Mouse (Mus musculus) kidney, postnatal 0 days (tissue): ENCODE measurements at regions not wholly inside any gene's neighbourhood (a gene's known extent, or its start where the extent isn't known, plus 50 kb on each side); places are given as distances from the start of the nearest gene placed in this dataset.
A peak's percentile ranks its signal among the peaks of the same experiment; 100 is the strongest.

Source experiments
- ATAC-seq: fragments of 200-750 bp; cut with Nextera tagmentation; replicated peaks from 2 replicates; pipeline ENCODE4 v1.8.0; 2017; ENCODE audit warnings: low read depth, moderate number of reproducible peaks, moderate TSS enrichment, moderate library complexity; ENCODE audit not compliant: low FRiP score
- DNase-seq: peaks from one replicate; pipeline ENCODE4 v3.0.0-alpha.2; 2016; ENCODE audit warnings: low spot score
- H3K27ac ChIP-seq: fragments of 300-500 bp; sonication (generic); 2 replicates; pipeline ENCODE4 v1.5.1; 2014; ENCODE audit warnings: mild to moderate bottlenecking
- H3K27me3 ChIP-seq: fragments of 300-500 bp; sonication (generic); 2 replicates; pipeline ENCODE4 v1.6.1; 2014; ENCODE audit warnings: low read length, mixed read lengths; ENCODE audit not compliant: insufficient read depth
- H3K36me3 ChIP-seq: fragments of 300-500 bp; sonication (generic); 2 replicates; pipeline ENCODE4 v1.6.1; 2014; ENCODE audit warnings: low read length, mixed read lengths; ENCODE audit not compliant: insufficient read depth
- H3K4me1 ChIP-seq: fragments of 300-500 bp; sonication (generic); replicated peaks from 2 replicates; pipeline ENCODE4 v1.6.1; 2014; ENCODE audit warnings: antibody characterized with exemption, low read length, mixed read lengths; ENCODE audit not compliant: insufficient read depth
- H3K4me2 ChIP-seq: fragments of 300-500 bp; sonication (generic); 2 replicates; pipeline ENCODE4 v1.6.1; 2014; ENCODE audit warnings: mild to moderate bottlenecking, low read length, moderate library complexity, mixed read lengths
- H3K4me3 ChIP-seq: fragments of 300-500 bp; sonication (generic); replicated peaks from 2 replicates; pipeline ENCODE4 v1.5.1; 2014; ENCODE audit warnings: low read depth, low read length
- H3K9ac ChIP-seq: fragments of 300-500 bp; sonication (generic); 2 replicates; pipeline ENCODE4 v1.6.1; 2014; ENCODE audit warnings: low read depth, low read length
- H3K9me3 ChIP-seq: fragments of 300-500 bp; sonication (generic); replicated peaks from 2 replicates; pipeline ENCODE4 v1.6.1; 2016; ENCODE audit warnings: low read length, inconsistent platforms, mixed read lengths
- CTCF ChIP-seq: IDR thresholded peaks from 2 replicates; pipeline ENCODE4 v1.5.1; 2016; ENCODE audit warnings: antibody characterized with exemption, low read depth, mild to moderate bottlenecking, moderate library complexity
- WGBS: fragments of 180-500 bp; shearing (Covaris S2); extraction: QIAGEN DNeasy Blood & Tissue Kit; methylation state at CpG from one replicate; pipeline ENCODE4 v1.1.7; 2014; 5-methylcytosine and 5-hydroxymethylcytosine counted together

GRCm38 (mm10) chr2:103873381-103873780 is 75.9 kb upstream of the Caprin1 start:
- no peak for TF ChIP-seq CTCF
- H3K36me3 ChIP-seq, result no peaks in the 10 kb centered on the region
- H3K27ac ChIP-seq, result no peak overlapping the region
- no peak overlapping the region for H3K4me3 ChIP-seq
- H3K9me3 ChIP-seq, result no peaks in the 10 kb centered on the region
- WGBS, result 88% methylated on average over 6 of the region's 6 CpGs
- DNase-seq (no peak), ATAC-seq (no peak)
- H3K4me2 ChIP-seq, result no peak overlapping the region
- no peak overlapping the region for H3K9ac ChIP-seq
- no peaks in the 10 kb centered on the region for H3K27me3 ChIP-seq
- no peaks in the 10 kb centered on the region for H3K4me1 ChIP-seq

DNA sequence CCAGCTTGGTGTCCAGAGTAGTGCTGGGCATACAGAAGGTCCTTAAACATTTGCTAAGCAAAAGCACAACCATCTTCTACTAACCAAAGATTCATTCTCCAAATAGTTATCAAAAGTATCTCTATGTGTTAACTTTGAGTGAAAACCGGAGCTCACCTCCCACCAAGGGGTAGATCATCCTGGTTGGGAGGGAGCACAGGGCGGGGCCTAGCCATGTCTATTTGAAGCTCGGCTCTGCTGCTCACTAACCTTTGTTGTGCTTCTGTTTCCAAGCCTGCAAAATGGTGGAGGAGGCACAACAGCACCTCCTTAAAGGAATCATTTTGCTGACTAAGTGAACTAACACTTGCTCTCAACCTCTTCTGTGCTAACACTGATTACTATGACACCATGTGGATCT is 77.0 kb upstream of the Caprin1 start:
- H3K27ac ChIP-seq, result no peak overlapping the region
- no peaks in the 10 kb centered on the region for H3K4me1 ChIP-seq
- no peak overlapping the region for H3K9ac ChIP-seq
- no peaks in the 10 kb centered on the region for H3K9me3 ChIP-seq
- 54% methylated on average over 3 of the region's 3 CpGs for whole genome bisulfite sequencing
- no peak for ATAC-seq
- no peaks in the 10 kb centered on the region for H3K36me3 ChIP-seq
- no peaks in the 10 kb centered on the region for H3K27me3 ChIP-seq
- H3K4me2 ChIP-seq, result no peak overlapping the region
- no peak overlapping the region for H3K4me3 ChIP-seq
- DNase-seq, result no peak
- TF ChIP-seq CTCF, result no peak

GRCm38 (mm10) chr2:103875754-103876153 is 78.3 kb upstream of the Caprin1 start:
- H3K4me2 ChIP-seq, result no peak overlapping the region
- no peaks in the 10 kb centered on the region for H3K27me3 ChIP-seq
- no peaks in the 10 kb centered on the region for H3K36me3 ChIP-seq
- H3K27ac ChIP-seq, result no peak overlapping the region
- H3K4me1 ChIP-seq, result no peaks in the 10 kb centered on the region
- WGBS, result 86% methylated on average over 8 of the region's 8 CpGs
- no peaks in the 10 kb centered on the region for H3K9me3 ChIP-seq
- H3K9ac ChIP-seq, result no peak overlapping the region
- DNase-seq (no peak), ATAC-seq (no peak)
- no peak for TF ChIP-seq CTCF
- H3K4me3 ChIP-seq, result no peak overlapping the region

GRCm38 (mm10) chr2:103876236-103876635 is 78.8 kb upstream of the Caprin1 start:
- TF ChIP-seq CTCF, result no peak
- no peak overlapping the region for H3K27ac ChIP-seq
- no peaks in the 10 kb centered on the region for H3K36me3 ChIP-seq
- H3K4me3 ChIP-seq, result no peak overlapping the region
- ATAC-seq (no peak), DNase-seq (no peak)
- 88% methylated on average over 2 of the region's 2 CpGs for WGBS
- no peak overlapping the region for H3K9ac ChIP-seq
- H3K4me1 ChIP-seq, result peaks cover 3% of the 10 kb centered on the region; the same call in 1 of the 2 replicates
- H3K27me3 ChIP-seq, result no peaks in the 10 kb centered on the region
- no peak overlapping the region for H3K4me2 ChIP-seq
- no peaks in the 10 kb centered on the region for H3K9me3 ChIP-seq

DNA sequence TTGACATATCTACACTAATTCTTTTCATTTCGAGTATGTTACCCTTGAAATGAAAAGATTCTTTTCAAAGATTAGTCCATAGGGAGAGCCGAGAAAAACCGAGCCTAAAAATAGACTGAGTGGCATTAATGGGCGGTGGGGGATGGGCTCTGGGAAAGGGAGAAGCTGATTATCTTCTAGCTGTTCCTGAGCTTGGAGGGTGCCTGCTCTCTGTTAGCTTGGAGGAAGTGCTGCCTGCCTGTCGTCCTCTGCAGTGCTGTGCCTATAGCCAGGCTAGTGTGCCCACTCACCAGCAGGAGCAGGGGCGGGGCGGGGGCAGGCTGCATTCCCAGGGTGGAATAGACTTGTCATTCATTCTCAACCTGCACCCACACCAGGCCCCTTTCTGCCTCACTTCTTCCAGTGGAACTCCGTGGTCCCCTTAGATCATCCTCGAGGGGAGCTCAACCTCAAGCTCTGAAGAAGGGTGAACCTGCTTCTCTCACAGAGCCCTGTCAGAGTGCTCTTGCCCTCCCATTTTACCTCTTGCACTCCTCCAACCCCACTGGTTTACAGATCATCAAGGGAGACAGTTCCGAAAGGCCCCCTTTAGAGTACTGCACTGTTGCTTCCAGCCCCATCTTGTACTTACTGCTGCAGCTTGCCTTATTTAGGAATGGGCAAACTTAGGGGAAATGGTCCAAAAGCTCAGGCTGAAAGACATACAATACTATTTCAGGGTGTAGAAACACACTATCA is 76.6 kb upstream of the Lmo2 start:
- no peaks in the 10 kb centered on the region for H3K9me3 ChIP-seq
- no peak overlapping the region for H3K4me2 ChIP-seq
- 29% methylated on average over 10 of the region's 10 CpGs for WGBS
- no peaks in the 10 kb centered on the region for H3K36me3 ChIP-seq
- no peak overlapping the region for H3K27ac ChIP-seq
- DNase-seq (no peak), ATAC-seq (no peak)
- TF ChIP-seq CTCF, result no peak
- H3K27me3 ChIP-seq, result no peaks in the 10 kb centered on the region
- no peak overlapping the region for H3K9ac ChIP-seq
- peaks cover 4% of the 10 kb centered on the region; the same call in 1 of the 2 replicates for H3K4me1 ChIP-seq
- no peak overlapping the region for H3K4me3 ChIP-seq

DNA sequence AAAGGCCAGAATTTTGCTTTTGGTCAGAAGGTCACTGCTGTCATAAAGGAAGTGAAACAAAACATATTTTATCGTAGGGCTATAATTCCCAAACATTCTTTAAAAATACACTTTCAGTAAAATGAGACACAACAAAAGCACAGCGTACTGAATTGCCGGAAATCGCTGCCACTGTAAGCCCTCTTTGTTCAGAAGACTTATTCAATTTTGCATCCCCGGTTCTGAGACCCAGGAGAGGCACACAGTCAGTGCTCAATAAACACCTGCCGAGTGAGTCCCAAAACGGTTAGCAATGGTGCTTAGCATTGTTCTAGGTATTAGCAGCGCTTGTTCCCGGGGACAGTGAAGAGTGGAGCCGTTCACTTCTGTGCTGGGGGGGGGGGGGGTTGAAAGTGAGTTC is 72.9 kb upstream of the Lmo2 start:
- no peak overlapping the region for H3K9ac ChIP-seq
- H3K4me1 ChIP-seq, result peaks cover 4% of the 10 kb centered on the region; the same call in 1 of the 2 replicates
- TF ChIP-seq CTCF, result no peak
- WGBS, result 68% methylated on average over 10 of the region's 10 CpGs
- H3K27me3 ChIP-seq, result no peaks in the 10 kb centered on the region
- ATAC-seq, result no peak
- no peaks in the 10 kb centered on the region for H3K36me3 ChIP-seq
- 0 out of 2 replicates have a peak overlapping the region, but pooled peaks have one; percentile 6 for H3K27ac ChIP-seq
- H3K4me3 ChIP-seq, result no peak overlapping the region
- DNase-seq, result peak; percentile 37
- H3K9me3 ChIP-seq, result no peaks in the 10 kb centered on the region
- no peak overlapping the region for H3K4me2 ChIP-seq

GRCm38 (mm10) chr2:103888023-103888422 is 69.8 kb upstream of the Lmo2 start:
- no peak for TF ChIP-seq CTCF
- Histone ChIP-seq H3K4me1 (no peaks in the 10 kb centered on the region), H3K4me2 (no peak overlapping the region), H3K9me3 (no peaks in the 10 kb centered on the region), H3K36me3 (no peaks in the 10 kb centered on the region), H3K27me3 (no peaks in the 10 kb centered on the region), H3K27ac (no peak overlapping the region), H3K4me3 (no peak overlapping the region), H3K9ac (no peak overlapping the region)
- DNase-seq, result no peak
- ATAC-seq, result no peak
- WGBS, result 94% methylated on average over 7 of the region's 7 CpGs
